Mouse (Mus musculus) MEL (cell line): ENCODE results near the gene Ube2r2. TPM values are rescaled to one million over a fixed set of nuclear protein-coding genes. Genes with fewer than 3 reads are reported as not detected.

Experiments
- DNase-seq: peaks from one replicate; pipeline ENCODE4 v3.0.0; 2011; ENCODE audit warnings: low read depth, low spot score
- H3K27ac ChIP-seq: 2 replicates; pipeline ENCODE4 v1.5.1; 2012; ENCODE audit warnings: low read depth, mild to moderate bottlenecking, control low read depth, low read length, moderate library complexity; ENCODE audit not compliant: control insufficient read depth
- H3K27me3 ChIP-seq, 2 experiments: fragments of 150-350 bp in 1 of 2; sonication (generic) in 1 of 2; 2 replicates each; pipeline ENCODE4 v1.6.1; 2012; ENCODE audit warnings: low read length in 2 of 2, mild to moderate bottlenecking in 2 of 2, improper control_type of control experiment in 1 of 2, moderate library complexity in 1 of 2; ENCODE audit not compliant: insufficient read depth in 2 of 2, control insufficient read depth in 1 of 2
- H3K36me3 ChIP-seq, 2 experiments: 2 replicates each; pipeline ENCODE4 v1.6.1; 2012 to 2014; ENCODE audit warnings: low read length in 2 of 2, improper control_type of control experiment in 1 of 2, inconsistent platforms in 1 of 2, mild to moderate bottlenecking in 1 of 2; ENCODE audit not compliant: insufficient read depth in 2 of 2, control insufficient read depth in 1 of 2
- H3K4me1 ChIP-seq, 2 experiments: fragments of 150-350 bp in 1 of 2; sonication (generic) in 1 of 2; 2 replicates each; pipeline ENCODE4 v1.6.1; 2012; ENCODE audit warnings: low read length in 2 of 2, improper control_type of control experiment in 1 of 2, mild to moderate bottlenecking in 1 of 2; ENCODE audit not compliant: insufficient read depth in 2 of 2, control insufficient read depth in 1 of 2
- H3K4me3 ChIP-seq, 2 experiments: fragments of 150-350 bp in 1 of 2; sonication (generic) in 1 of 2; 2 replicates each; pipeline ENCODE4 v1.5.1; 2012; ENCODE audit warnings: low read depth in 2 of 2, low read length in 2 of 2, mild to moderate bottlenecking in 2 of 2, moderate library complexity in 2 of 2, control low read depth in 1 of 2, improper control_type of control experiment in 1 of 2; ENCODE audit not compliant: control insufficient read depth in 1 of 2, insufficient read depth in 1 of 2
- H3K79me2 ChIP-seq: 2 replicates; pipeline ENCODE4 v1.6.1; 2012; ENCODE audit warnings: mild to moderate bottlenecking, low read length, moderate library complexity; ENCODE audit not compliant: control insufficient read depth, poor library complexity, insufficient read depth
- H3K9ac ChIP-seq: 2 replicates; pipeline ENCODE4 v1.6.1; 2012; ENCODE audit warnings: low read depth, mild to moderate bottlenecking, control low read depth, low read length, moderate library complexity; ENCODE audit not compliant: control insufficient read depth, poor library complexity, severe bottlenecking
- H3K9me3 ChIP-seq: fragments of 150-350 bp; sonication (generic); replicated peaks from 2 replicates; pipeline ENCODE4 v1.6.1; 2012; ENCODE audit warnings: mild to moderate bottlenecking, low read length, improper control_type of control experiment, moderate library complexity; ENCODE audit not compliant: insufficient read depth
- BHLHE40 ChIP-seq: IDR thresholded peaks from 2 replicates; pipeline ENCODE4 v1.6.1; 2012; ENCODE audit warnings: low read depth, mild to moderate bottlenecking, inconsistent platforms, low read length, improper control_type of control experiment, borderline replicate concordance
- CHD1 ChIP-seq: IDR thresholded peaks from 2 replicates; pipeline ENCODE4 v1.6.1; 2012; ENCODE audit warnings: low read depth, mild to moderate bottlenecking, inconsistent platforms, low read length, improper control_type of control experiment
- CHD2 ChIP-seq: IDR thresholded peaks from 2 replicates; pipeline ENCODE4 v1.6.1; 2011; ENCODE audit warnings: low read length, improper control_type of control experiment
- CTCF ChIP-seq, 3 experiments: IDR thresholded peaks in 2 of 3; conservative IDR thresholded peaks in 1 of 3; 2 replicates each; pipeline ENCODE4 v1.5.1; 2011 to 2012; ENCODE audit warnings: low read length in 3 of 3, low read depth in 2 of 3, mild to moderate bottlenecking in 2 of 3, improper control_type of control experiment in 1 of 3, inconsistent platforms in 1 of 3, mixed read lengths in 1 of 3, moderate library complexity in 1 of 3; ENCODE audit not compliant: control insufficient read depth in 1 of 3, insufficient read depth in 1 of 3, poor library complexity in 1 of 3, severe bottlenecking in 1 of 3
- E2F4 ChIP-seq: IDR thresholded peaks from 2 replicates; pipeline ENCODE4 v1.6.1; 2011; ENCODE audit warnings: low read depth, low read length, improper control_type of control experiment, borderline replicate concordance
- EP300 ChIP-seq, 2 experiments: IDR thresholded peaks; 2 replicates each; pipeline ENCODE4 v1.6.1; 2011; ENCODE audit warnings: improper control_type of control experiment in 2 of 2, low read length in 2 of 2, low read depth in 1 of 2, mild to moderate bottlenecking in 1 of 2
- ETS1 ChIP-seq: IDR thresholded peaks from 2 replicates; pipeline ENCODE4 v1.6.1; 2012; ENCODE audit warnings: low read depth, mild to moderate bottlenecking, inconsistent platforms, low read length, improper control_type of control experiment, moderate library complexity
- GATA1 ChIP-seq: IDR thresholded peaks from 2 replicates; pipeline ENCODE4 v1.6.1; 2011; ENCODE audit warnings: low read depth, low read length, improper control_type of control experiment
- JUND ChIP-seq: IDR thresholded peaks from 2 replicates; pipeline ENCODE4 v1.6.1; 2011; ENCODE audit warnings: low read depth, mild to moderate bottlenecking, improper control_type of control experiment, low read length
- MAFK ChIP-seq: IDR thresholded peaks from 2 replicates; pipeline ENCODE4 v1.6.1; 2011; ENCODE audit warnings: low read depth, mild to moderate bottlenecking, low read length, improper control_type of control experiment, borderline replicate concordance
- MYB ChIP-seq: IDR thresholded peaks from 2 replicates; pipeline ENCODE4 v1.6.1; 2011; ENCODE audit warnings: mild to moderate bottlenecking, low read depth, low read length, improper control_type of control experiment
- MYC ChIP-seq: IDR thresholded peaks from 2 replicates; pipeline ENCODE4 v1.6.1; 2011; ENCODE audit warnings: low read depth, mild to moderate bottlenecking, low read length, improper control_type of control experiment, moderate library complexity
- NELFE ChIP-seq: IDR thresholded peaks from 2 replicates; pipeline ENCODE4 v1.6.1; 2011; ENCODE audit warnings: low read depth, low read length, improper control_type of control experiment
- POLR2AphosphoS2 ChIP-seq: IDR thresholded peaks from 2 replicates; pipeline ENCODE4 v1.6.1; 2011; ENCODE audit warnings: low read length, improper control_type of control experiment
- RAD21 ChIP-seq: IDR thresholded peaks from 2 replicates; pipeline ENCODE4 v1.6.1; 2011; ENCODE audit warnings: mild to moderate bottlenecking, low read depth, low read length, improper control_type of control experiment
- SIN3A ChIP-seq: IDR thresholded peaks from 2 replicates; pipeline ENCODE4 v1.6.1; 2012; ENCODE audit warnings: low read length, improper control_type of control experiment, inconsistent platforms
- SMC3 ChIP-seq: IDR thresholded peaks from 2 replicates; pipeline ENCODE4 v1.6.1; 2011; ENCODE audit warnings: low read depth, low read length, improper control_type of control experiment
- TAL1 ChIP-seq: IDR thresholded peaks from 2 replicates; pipeline ENCODE4 v1.6.1; 2012; ENCODE audit warnings: mild to moderate bottlenecking, inconsistent platforms, low read length, moderate library complexity, mixed read lengths
- TBP ChIP-seq: IDR thresholded peaks from 2 replicates; pipeline ENCODE4 v1.8.0; 2011; ENCODE audit warnings: low read depth, low read length, improper control_type of control experiment
- USF1 ChIP-seq: IDR thresholded peaks from 2 replicates; pipeline ENCODE4 v1.6.1; 2014; ENCODE audit warnings: low read depth, mild to moderate bottlenecking, inconsistent platforms, low read length, improper control_type of control experiment, moderate library complexity
- USF2 ChIP-seq, 2 experiments: IDR thresholded peaks; 2 replicates each; pipeline ENCODE4 v1.6.1; 2011 to 2012; ENCODE audit warnings: improper control_type of control experiment in 2 of 2, low read length in 2 of 2, borderline replicate concordance in 1 of 2, inconsistent platforms in 1 of 2, low read depth in 1 of 2, mild to moderate bottlenecking in 1 of 2; ENCODE audit not compliant: insufficient read depth in 1 of 2
- ZC3H11A ChIP-seq: IDR thresholded peaks from 2 replicates; pipeline ENCODE4 v1.6.1; 2012; ENCODE audit warnings: low read depth, mild to moderate bottlenecking, inconsistent platforms, low read length, improper control_type of control experiment
- ZKSCAN1 ChIP-seq: IDR thresholded peaks from 2 replicates; pipeline ENCODE4 v1.6.1; 2012; ENCODE audit warnings: low read depth, mild to moderate bottlenecking, inconsistent platforms, low read length, improper control_type of control experiment, moderate library complexity
- ZMIZ1 ChIP-seq: IDR thresholded peaks from 2 replicates; pipeline ENCODE4 v1.6.1; 2012; ENCODE audit warnings: low read depth, mild to moderate bottlenecking, inconsistent platforms, low read length, improper control_type of control experiment, moderate library complexity
- ZNF384 ChIP-seq: IDR thresholded peaks from 2 replicates; pipeline ENCODE4 v1.6.1; 2012; ENCODE audit warnings: low read depth, mild to moderate bottlenecking, inconsistent platforms, low read length, improper control_type of control experiment
- polyA plus RNA-seq, 2 experiments: library from polyadenylated mRNA; stranded (reverse) in 1 of 2; unstranded in 1 of 2; fragments of >175 nt in 1 of 2; fragments of >200 nt in 1 of 2; gene quantifications; 2 replicates each; pipeline versions ENCODE4 v1.2.1 to v1.2.4; 2012; ENCODE audit warnings: low replicate concordance in 2 of 2, low read depth in 1 of 2; ENCODE audit not compliant: insufficient read length in 2 of 2, insufficient read depth in 1 of 2, missing spikeins in 1 of 2
- total RNA-seq: library from RNA; depleted of rRNA; stranded (reverse); fragments of 300-350 nt; gene quantifications from 2 replicates; pipeline ENCODE4 v1.2.3, GENCODE M21; 2012

The Ube2r2 gene
- total and polyA plus RNA-seq, 3 experiments: 24.5 to 94.1 (median 70.1) TPM

DNA sequence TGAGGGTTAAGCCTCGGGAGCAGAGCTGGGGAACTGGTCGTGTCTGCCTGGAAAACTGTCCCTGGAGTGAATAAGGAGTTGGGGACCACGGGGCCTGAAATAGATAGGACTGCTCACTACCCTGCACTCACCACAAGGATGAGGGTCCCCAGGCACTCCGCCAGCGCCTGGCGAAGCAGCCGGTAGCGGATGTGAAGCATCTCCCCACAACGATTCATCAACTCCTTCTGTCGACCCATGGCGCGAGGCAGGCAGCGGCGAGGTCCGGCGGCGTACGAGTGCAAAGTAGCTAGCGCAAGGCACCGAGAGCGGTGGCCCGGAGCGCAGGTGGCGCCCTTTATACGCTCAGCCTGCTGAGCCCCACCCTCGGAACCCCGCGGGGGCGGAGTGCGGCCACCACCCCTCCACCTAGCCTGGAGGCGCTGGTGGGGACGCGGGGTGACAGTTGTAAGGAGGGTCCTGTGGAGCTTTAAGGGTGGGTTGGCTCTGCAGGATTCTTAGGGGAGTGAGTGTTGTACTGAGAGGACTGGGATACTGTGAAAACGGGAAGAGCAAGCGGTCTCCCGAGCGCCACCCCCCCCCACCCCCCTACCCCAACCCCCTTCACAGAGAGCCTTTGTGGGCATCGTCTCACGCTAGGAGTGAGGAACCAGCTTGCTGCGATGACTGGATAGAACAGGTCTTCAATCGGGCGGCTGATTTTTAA is 37.5 kb upstream of the Ube2r2 start, which contains the start of gene Aqp3:
TSS of gene Aqp3 (minus strand) at position 313 of the 706 bp plus-strand sequence.
- H3K79me2 ChIP-seq: no peaks in the 10 kb centered on the region
- H3K27ac ChIP-seq: no peak within 1 kb of the TSS
- no peak within 1 kb of the TSS for H3K4me3 ChIP-seq
- no peak within 1 kb of the TSS for H3K9ac ChIP-seq
- no peak for TF ChIP-seq E2F4
- no peak for TF ChIP-seq ZKSCAN1
- no peak for TF ChIP-seq JUND
- no peak for TF ChIP-seq CHD1
- TF ChIP-seq ETS1: no peak
- no peak for TF ChIP-seq BHLHE40
- no peak for TF ChIP-seq MAFK
- TF ChIP-seq CTCF (IDR thresholded peaks at IDR 0.05 in 2 of 3, conservative IDR thresholded peaks at IDR 0.05 in 1 of 3; ENCODE audit: control insufficient read depth in 1 of 3, insufficient read depth in 1 of 3, low read depth in 2 of 3, low read length in 3 of 3, poor library complexity in 1 of 3, severe bottlenecking in 1 of 3): no peak
- TF ChIP-seq USF2 (IDR thresholded peaks at IDR 0.05; ENCODE audit: borderline replicate concordance in 1 of 2, insufficient read depth in 1 of 2, low read depth in 1 of 2, low read length in 2 of 2): no peak
- no peaks in the 10 kb centered on the region for H3K27me3 ChIP-seq
- no peak for DNase-seq
- no peaks in the 10 kb centered on the region for H3K9me3 ChIP-seq
- peaks cover 0 to 10% of the 10 kb centered on the region in 2 experiments; a peak in 2 of 4 replicates for H3K36me3 ChIP-seq
- peaks cover 6 to 22% of the 10 kb centered on the region in 2 experiments for H3K4me1 ChIP-seq

DNA sequence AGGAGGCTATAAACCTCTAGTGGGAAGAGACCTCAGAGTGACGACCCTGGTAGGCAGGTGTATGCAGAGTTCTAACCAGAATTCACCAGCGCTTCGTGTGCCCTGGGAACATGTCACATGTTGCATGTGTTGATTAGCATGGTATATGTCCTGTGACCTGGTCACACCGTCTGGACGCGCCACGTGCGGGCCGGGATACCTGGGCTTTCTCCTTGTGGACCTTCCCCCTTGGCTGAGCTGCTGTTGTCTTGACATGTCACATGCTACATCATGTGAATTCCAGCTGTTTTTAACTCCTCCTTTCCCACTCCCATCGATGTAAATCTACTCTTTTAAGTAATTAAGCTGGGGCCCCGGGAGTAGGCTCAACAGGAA is 37.0 kb upstream of the Ube2r2 start:
- H3K27ac ChIP-seq: no peak overlapping the region
- no peak for DNase-seq
- peaks cover 6 to 22% of the 10 kb centered on the region in 2 experiments for H3K4me1 ChIP-seq
- no peaks in the 10 kb centered on the region for H3K9me3 ChIP-seq
- no peaks in the 10 kb centered on the region for H3K27me3 ChIP-seq
- no peaks in the 10 kb centered on the region for H3K79me2 ChIP-seq
- H3K36me3 ChIP-seq: peaks cover 0 to 10% of the 10 kb centered on the region in 2 experiments; a peak in 2 of 4 replicates
- H3K9ac ChIP-seq: no peak overlapping the region
- TF ChIP-seq ZNF384 (no peak), USF1 (no peak), RAD21 (no peak), CHD1 (no peak), POLR2AphosphoS2 (no peak), EP300 (IDR thresholded peaks at IDR 0.05; ENCODE audit: low read depth in 1 of 2, low read length in 2 of 2) (no peak), ZC3H11A (no peak), CHD2 (no peak), ZMIZ1 (no peak), MYB (no peak), NELFE (no peak), MYC (no peak), GATA1 (no peak), SIN3A (no peak), SMC3 (no peak), TAL1 (no peak), TBP (no peak)
- TF ChIP-seq, all 39 proteins: peak for 0
- no peak overlapping the region for H3K4me3 ChIP-seq
